Mouse (Mus musculus): ENCODE data around the gene Frmpd3. TPM values are rescaled to one million over a fixed set of nuclear protein-coding genes. Genes with fewer than 3 reads are reported as not detected.
"Not testable (repeated sequence)": the region's sequence is repeated elsewhere in the genome, so short reads cannot be mapped to it uniquely, and the experiment has no call there.

The Frmpd3 gene
- 0.04 TPM in 1 of 2 replicates, not detected in the other for total RNA-seq (2014; rRNA removed; ENCODE audit: low replicate concordance)
- 0.08 and 0.18 TPM in 2 replicates for polyA plus RNA-seq (2015; fragmentation: Nextera tagmentation; extraction: Ambion mirVana)

GRCm38 (mm10) chrX:140341656-140342392, at the start of gene Frmpd3:
Frmpd3 (plus strand) TSS chrX:140342263.
- WGBS = 19% methylated on average over 22 of the region's 24 CpGs
- Histone ChIP-seq H3K4me2 (ENCODE audit: low read depth, low read length) (peak within 1 kb of the TSS; percentile 61), H3K27ac (ENCODE audit: low read depth) (no peak within 1 kb of the TSS), H3K27me3 (ENCODE audit: control insufficient read depth, insufficient read depth, low read length) (peaks cover 26% of the 10 kb centered on the region), H3K9ac (replicated peaks; ENCODE audit: low read depth, low read length) (no peak within 1 kb of the TSS), H3K36me3 (replicated peaks; ENCODE audit: control insufficient read depth, insufficient read depth, low read length) (no peaks in the 10 kb centered on the region), H3K9me3 (replicated peaks; ENCODE audit: control insufficient read depth, low read length) (no peaks in the 10 kb centered on the region), H3K4me3 (ENCODE audit: low read depth, low read length) (peak within 1 kb of the TSS; percentile 34), H3K4me1 (ENCODE audit: control insufficient read depth, insufficient read depth) (no peaks in the 10 kb centered on the region)
- TF ChIP-seq EP300 (IDR thresholded peaks at IDR 0.05; ENCODE audit: low read depth) = no peak
- TF ChIP-seq CTCF (IDR thresholded peaks at IDR 0.05; ENCODE audit: low read depth) = no peak
- DNase-seq (ENCODE audit: low spot score) (no peak), ATAC-seq (ENCODE audit: insufficient read depth, low read depth) (no peak; the same call in 1 of the 2 replicates)

GRCm38 (mm10) chrX:140303731-140304130, 38.3 kb upstream of the Frmpd3 start:
- no peak for ATAC-seq (ENCODE audit: insufficient read depth, low read depth)
- H3K36me3 ChIP-seq (replicated peaks; ENCODE audit: control insufficient read depth, insufficient read depth, low read length) = no peaks in the 10 kb centered on the region
- WGBS = 49% methylated on average over 4 of the region's 4 CpGs

GRCm38 (mm10) chrX:140305652-140306051, 36.4 kb upstream of the Frmpd3 start:
- Histone ChIP-seq H3K36me3 (replicated peaks; ENCODE audit: control insufficient read depth, insufficient read depth, low read length) (no peaks in the 10 kb centered on the region), H3K4me1 (ENCODE audit: control insufficient read depth, insufficient read depth) (no peaks in the 10 kb centered on the region), H3K27ac (ENCODE audit: low read depth) (no peak overlapping the region), H3K9ac (replicated peaks; ENCODE audit: low read depth, low read length) (no peak overlapping the region), H3K4me3 (ENCODE audit: low read depth, low read length) (no peak overlapping the region), H3K9me3 (replicated peaks; ENCODE audit: control insufficient read depth, low read length) (no peaks in the 10 kb centered on the region), H3K27me3 (ENCODE audit: control insufficient read depth, insufficient read depth, low read length) (no peaks in the 10 kb centered on the region), H3K4me2 (ENCODE audit: low read depth, low read length) (no peak overlapping the region)
- TF ChIP-seq CTCF (IDR thresholded peaks at IDR 0.05; ENCODE audit: low read depth) (no peak), EP300 (IDR thresholded peaks at IDR 0.05; ENCODE audit: low read depth) (no peak)
- ATAC-seq (ENCODE audit: insufficient read depth, low read depth) (no peak), DNase-seq (ENCODE audit: low spot score) (no peak)
- WGBS = 69% methylated on average over 7 of the region's 7 CpGs

More at GRCm38 (mm10) chrX:140303731-140304130, 38.3 kb upstream of the Frmpd3 start:
- Histone ChIP-seq H3K4me2 (ENCODE audit: low read depth, low read length) (no peak overlapping the region), H3K4me1 (ENCODE audit: control insufficient read depth, insufficient read depth) (no peaks in the 10 kb centered on the region), H3K9ac (replicated peaks; ENCODE audit: low read depth, low read length) (no peak overlapping the region), H3K27me3 (ENCODE audit: control insufficient read depth, insufficient read depth, low read length) (no peaks in the 10 kb centered on the region), H3K27ac (ENCODE audit: low read depth) (no peak overlapping the region), H3K9me3 (replicated peaks; ENCODE audit: control insufficient read depth, low read length) (no peaks in the 10 kb centered on the region), H3K4me3 (ENCODE audit: low read depth, low read length) (no peak overlapping the region)
- no peak for DNase-seq (ENCODE audit: low spot score)
- TF ChIP-seq CTCF (IDR thresholded peaks at IDR 0.05; ENCODE audit: low read depth) = no peak
- TF ChIP-seq EP300 (IDR thresholded peaks at IDR 0.05; ENCODE audit: low read depth) = no peak

- H3K27me3 ChIP-seq (ENCODE audit: control insufficient read depth, insufficient read depth, low read length) = no peaks in the 10 kb centered on the region
- ATAC-seq (ENCODE audit: insufficient read depth, low read depth) (no peak), DNase-seq (ENCODE audit: low spot score) (no peak)
- no peaks in the 10 kb centered on the region for H3K36me3 ChIP-seq (replicated peaks; ENCODE audit: control insufficient read depth, insufficient read depth, low read length)
- H3K4me2 ChIP-seq (ENCODE audit: low read depth, low read length) = no peak overlapping the region
- H3K27ac ChIP-seq (ENCODE audit: low read depth) = no peak overlapping the region
- WGBS = 73% methylated on average over 4 of the region's 4 CpGs
- no peak overlapping the region for H3K9ac ChIP-seq (replicated peaks; ENCODE audit: low read depth, low read length)
- H3K4me3 ChIP-seq (ENCODE audit: low read depth, low read length) = no peak overlapping the region
- no peaks in the 10 kb centered on the region for H3K4me1 ChIP-seq (ENCODE audit: control insufficient read depth, insufficient read depth)
- TF ChIP-seq EP300 (IDR thresholded peaks at IDR 0.05; ENCODE audit: low read depth) = no peak
- no peak for TF ChIP-seq CTCF (IDR thresholded peaks at IDR 0.05; ENCODE audit: low read depth)
- H3K9me3 ChIP-seq (replicated peaks; ENCODE audit: control insufficient read depth, low read length) = no peaks in the 10 kb centered on the region
Measured at GRCm38 (mm10) chrX:140317931-140318330, 24.1 kb upstream of the Frmpd3 start.

GRCm38 (mm10) chrX:140319131-140319530, 22.9 kb upstream of the Frmpd3 start:
- DNase-seq (ENCODE audit: low spot score) (no peak), ATAC-seq (ENCODE audit: insufficient read depth, low read depth) (no peak)
- no peaks in the 10 kb centered on the region for H3K4me1 ChIP-seq (ENCODE audit: control insufficient read depth, insufficient read depth)
- no peak overlapping the region for H3K27ac ChIP-seq (ENCODE audit: low read depth)
- H3K4me3 ChIP-seq (ENCODE audit: low read depth, low read length) = no peak overlapping the region
- no peaks in the 10 kb centered on the region for H3K36me3 ChIP-seq (replicated peaks; ENCODE audit: control insufficient read depth, insufficient read depth, low read length)
- no peak for TF ChIP-seq CTCF (IDR thresholded peaks at IDR 0.05; ENCODE audit: low read depth)
- no peak for TF ChIP-seq EP300 (IDR thresholded peaks at IDR 0.05; ENCODE audit: low read depth)
- H3K4me2 ChIP-seq (ENCODE audit: low read depth, low read length) = no peak overlapping the region
- no peaks in the 10 kb centered on the region for H3K9me3 ChIP-seq (replicated peaks; ENCODE audit: control insufficient read depth, low read length)
- no peaks in the 10 kb centered on the region for H3K27me3 ChIP-seq (ENCODE audit: control insufficient read depth, insufficient read depth, low read length)
- no peak overlapping the region for H3K9ac ChIP-seq (replicated peaks; ENCODE audit: low read depth, low read length)
- WGBS = 82% methylated on average over 6 of the region's 6 CpGs

GRCm38 (mm10) chrX:140320671-140321070, 21.4 kb upstream of the Frmpd3 start:
- H3K4me3 ChIP-seq (ENCODE audit: low read depth, low read length); H3K9ac ChIP-seq (replicated peaks; ENCODE audit: low read depth, low read length); H3K4me2 ChIP-seq (ENCODE audit: low read depth, low read length); H3K27ac ChIP-seq (ENCODE audit: low read depth); H3K9me3 ChIP-seq (replicated peaks; ENCODE audit: control insufficient read depth, low read length); ATAC-seq (ENCODE audit: insufficient read depth, low read depth); H3K27me3 ChIP-seq (ENCODE audit: control insufficient read depth, insufficient read depth, low read length); H3K4me1 ChIP-seq (ENCODE audit: control insufficient read depth, insufficient read depth); DNase-seq (ENCODE audit: low spot score); H3K36me3 ChIP-seq (replicated peaks; ENCODE audit: control insufficient read depth, insufficient read depth, low read length): not testable (repeated sequence)
- WGBS = 85% methylated on average over 1 of the region's 1 CpGs

Measured in heart, postnatal 0 days (tissue).